Mouse (Mus musculus) left cerebral cortex, adult 6 months (tissue): ENCODE results near the gene Tmem144. TPM values are rescaled to one million over a fixed set of nuclear protein-coding genes. Genes with fewer than 3 reads are reported as not detected.

Experiments used
- long read RNA-seq, 2 experiments: library from polyadenylated mRNA; unstranded; transcript quantifications; one replicate each; pipeline ENCODE4 v2.0.0; 2019 to 2020
- polyA plus RNA-seq: library from polyadenylated mRNA; unstranded; fragments of <200 nt; fragmentation: Nextera tagmentation; gene quantifications from 2 replicates; pipeline ENCODE4 v1.2.3, GENCODE M21; 2021

The Tmem144 gene
- 8.4 and 12.4 TPM in 2 replicates for polyA plus RNA-seq
- long read RNA-seq, experiment 1, transcript Tmem144-201 (12 exons, 2,898 nt) = major isoform, 5 of 55 reads
- long read RNA-seq, experiment 1, partial matches to known transcripts = 3 of 55 reads
- long read RNA-seq, experiment 1, other reads (novel, unspliced or antisense) = 47 of 55 reads
- long read RNA-seq, experiment 2, partial matches to known transcripts = 1 of 19 reads
- long read RNA-seq, experiment 2, other reads (novel, unspliced or antisense) = 16 of 19 reads

DNA sequence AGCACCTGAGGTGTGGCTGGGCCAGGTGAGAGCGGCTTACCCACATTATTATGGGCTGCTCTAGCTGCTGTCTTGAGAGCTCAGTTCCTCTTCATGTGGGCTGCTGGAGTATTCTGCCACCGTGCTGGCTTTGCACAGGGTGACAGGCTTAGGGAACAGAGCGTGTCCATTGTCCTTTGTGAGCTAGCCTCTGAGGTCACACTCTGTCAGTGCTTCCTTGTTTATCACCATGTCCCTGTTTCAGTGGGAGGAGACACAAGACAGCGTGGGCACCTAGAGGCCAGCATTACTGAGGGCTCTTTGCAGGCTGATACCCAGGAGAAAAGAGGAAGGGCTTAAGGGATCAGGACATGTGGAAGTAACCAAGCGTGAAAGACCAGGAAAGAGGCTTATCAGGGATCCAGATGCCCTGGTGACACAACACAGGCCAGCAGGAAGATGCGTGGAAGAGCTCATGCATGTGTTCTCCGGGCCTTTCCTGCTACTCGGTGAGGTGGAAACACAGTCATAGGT lies at the start of gene Tmem144:
Tmem144 (minus strand) TSS at position 120 of the 513 bp plus-strand sequence.

DNA sequence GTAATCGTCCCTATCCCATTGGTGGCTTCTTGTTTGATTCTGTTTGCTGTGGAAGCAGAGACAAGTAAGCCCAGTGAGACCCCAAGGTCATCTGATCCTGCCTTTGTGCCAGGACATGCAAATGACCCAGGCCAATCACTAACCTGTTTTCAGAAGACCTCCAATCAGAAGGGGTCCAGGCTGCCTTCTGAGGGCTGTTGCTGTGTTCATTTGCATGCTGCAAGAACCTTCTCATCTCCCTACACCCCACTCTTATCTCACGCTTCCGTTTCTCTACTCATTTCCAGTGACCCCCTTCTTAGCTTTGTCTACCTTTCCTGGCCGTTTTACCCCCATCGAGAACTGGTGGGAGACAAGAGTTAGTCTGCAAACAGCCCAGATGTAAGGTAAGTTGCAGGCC lies 31.7 kb upstream of the Tmem144 start, which contains the start of gene Fam198b:
Fam198b (plus strand) TSS at position 229 of the 400 bp plus-strand sequence.

Other genes starting within 250 kb of the Tmem144 start
- 2.5 and 3.1 TPM in 2 replicates for gene 4930579G24Rik, start 223.7 kb downstream of the Tmem144 start, polyA plus RNA-seq
- gene Etfdh, start 223.3 kb downstream of the Tmem144 start, polyA plus RNA-seq = 18.0 and 20.3 TPM in 2 replicates
- 0.93 and 1.3 TPM in 2 replicates for gene Rxfp1, start 114.9 kb downstream of the Tmem144 start, polyA plus RNA-seq
- gene Fam198b, start 31.8 kb upstream of the Tmem144 start, polyA plus RNA-seq = 2.4 and 2.6 TPM in 2 replicates